Mouse (Mus musculus): ENCODE measurements at regions not wholly inside any gene's neighbourhood (a gene's known extent, or its start where the extent isn't known, plus 50 kb on each side); places are given as distances from the start of the nearest gene placed in this dataset.

DNA sequence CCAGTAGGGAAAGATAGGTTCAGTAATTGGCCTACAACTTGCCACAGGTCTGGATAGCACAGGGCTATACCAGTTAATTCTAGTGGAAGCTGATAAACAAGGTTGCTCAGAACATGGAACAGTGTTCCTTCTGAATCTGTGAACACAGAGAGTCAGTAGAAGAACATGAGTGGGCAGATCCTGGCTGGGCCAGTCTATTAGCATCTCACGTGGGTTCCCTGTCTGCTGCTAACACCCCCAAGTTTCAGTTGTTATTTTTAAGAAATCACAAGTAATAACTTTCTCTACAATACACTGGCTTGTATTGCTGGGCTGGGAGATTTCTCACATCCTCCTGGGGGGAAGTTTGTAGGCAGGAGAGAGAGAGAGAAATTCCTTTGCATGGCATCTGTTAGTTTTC is 369.0 kb upstream of the Pbx1 start:
- no peak for TF ChIP-seq CTCF (IDR thresholded peaks at IDR 0.05; ENCODE audit: control insufficient read depth, insufficient read depth, insufficient replicate concordance, low read depth, low read length)
- no peak for TF ChIP-seq POLR2A (IDR thresholded peaks at IDR 0.05; ENCODE audit: control insufficient read depth, low read depth, low read length)

Measured in testis, adult 2 months (tissue).